Mouse (Mus musculus) C2C12 (cell line): Measurements from ENCODE around the gene Coa6.

Experiments
- CTCF ChIP-seq: IDR thresholded peaks from one replicate; pipeline ENCODE4 v1.5.1; 2011; ENCODE audit not compliant: control insufficient read depth, insufficient read depth, insufficient read length
- MAX ChIP-seq: IDR thresholded peaks from one replicate; pipeline ENCODE4 v1.6.1; 2011; ENCODE audit warnings: mild to moderate bottlenecking, control low read depth
- MYOD1 ChIP-seq: IDR thresholded peaks from one replicate; pipeline ENCODE4 v1.6.1; 2011; ENCODE audit warnings: low read depth; ENCODE audit not compliant: control insufficient read depth, insufficient read length

DNA sequence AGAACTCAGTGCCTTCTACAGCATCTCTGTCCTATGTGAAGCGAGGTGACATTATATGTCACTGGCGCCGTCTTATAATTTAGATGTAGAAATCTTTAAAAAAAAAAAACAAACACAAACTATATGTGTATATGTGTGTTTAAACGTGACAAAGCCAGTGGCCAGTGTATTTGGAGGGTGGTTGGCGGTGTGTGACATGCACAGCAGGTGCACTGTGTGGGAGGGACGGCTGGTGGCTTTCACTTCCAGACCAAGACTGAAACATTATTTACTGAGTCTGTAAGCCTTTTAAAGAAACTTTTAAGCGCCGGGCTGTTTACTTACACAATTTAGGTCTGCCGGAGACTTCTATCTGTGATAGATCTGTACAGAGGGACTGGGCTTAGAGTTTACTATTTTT, 26.9 kb upstream of the Coa6 start:
- TF ChIP-seq CTCF (no peak), MAX (no peak), MYOD1 (no peak)
